Mouse (Mus musculus): ENCODE measurements at regions not wholly inside any gene's neighbourhood (a gene's known extent, or its start where the extent isn't known, plus 50 kb on each side); places are given as distances from the start of the nearest gene placed in this dataset.

DNA sequence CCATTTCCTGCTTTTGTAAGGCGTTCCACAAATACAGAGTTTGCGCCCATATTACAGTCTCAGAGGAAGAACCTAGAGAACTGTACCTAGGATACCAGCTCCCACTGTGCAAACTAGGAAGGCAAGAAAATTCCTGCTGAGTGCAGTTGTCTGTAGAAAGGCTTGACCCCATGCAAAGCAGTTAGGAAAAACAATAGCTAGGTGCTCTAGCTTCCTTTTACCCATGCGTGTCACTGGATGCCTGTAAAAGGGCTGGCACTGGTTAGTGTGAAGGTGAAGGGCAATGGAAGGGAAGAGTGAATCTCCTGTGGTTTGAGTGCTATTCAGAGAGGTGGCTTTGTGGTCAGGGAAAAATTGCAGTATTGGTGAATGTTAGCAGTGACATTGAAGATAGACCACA lies 137.7 kb upstream of the Adra1d start:
- TF ChIP-seq EP300 (optimal IDR thresholded peaks at IDR 0.05): no peak
- TF ChIP-seq CTCF (IDR thresholded peaks at IDR 0.05; ENCODE audit: low read depth): no peak

Data from stomach, postnatal 0 days (tissue).